Mouse (Mus musculus): Measurements from ENCODE around the gene Rapgef5.

DNA sequence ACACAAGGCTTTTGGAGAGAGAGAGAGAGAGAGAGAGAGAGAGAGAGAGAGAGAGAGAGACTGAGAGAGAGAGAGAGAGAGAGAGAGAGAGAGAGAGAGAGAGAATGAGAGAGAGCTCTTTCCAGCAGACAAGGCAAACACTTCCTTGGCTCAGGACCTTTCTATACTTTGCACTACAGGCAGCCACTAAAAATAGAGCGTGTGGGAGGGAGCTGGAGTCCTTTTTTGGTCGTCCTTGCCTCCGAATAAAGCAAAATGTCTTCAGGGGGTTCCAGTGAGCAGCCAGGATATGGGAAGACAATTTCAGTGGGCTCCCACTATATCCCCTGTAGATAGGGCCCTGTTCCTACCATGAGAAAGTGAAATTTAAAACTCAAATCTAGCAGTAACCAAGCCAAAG, 33.6 kb upstream of the Rapgef5 start:
- TF ChIP-seq CTCF (IDR thresholded peaks at IDR 0.05; ENCODE audit: borderline replicate concordance, extremely low read depth, insufficient read depth, insufficient read length) (no peak), POLR2A (IDR thresholded peaks at IDR 0.05; ENCODE audit: borderline replicate concordance, extremely low read depth, insufficient read depth, insufficient read length, poor library complexity, severe bottlenecking) (no peak)

Data from brain, embryonic 14.5 days (tissue).